Mouse (Mus musculus) forebrain, embryonic 14.5 days (tissue): ENCODE measurements at regions not wholly inside any gene's neighbourhood (a gene's known extent, or its start where the extent isn't known, plus 50 kb on each side); places are given as distances from the start of the nearest gene placed in this dataset.

Experiments used
- ATAC-seq: fragments of 200-750 bp; cut with Nextera tagmentation; 2 replicates; pipeline ENCODE4 v1.8.0; 2017; ENCODE audit warnings: mild to moderate bottlenecking, moderate library complexity
- DNase-seq: peaks from one replicate; pipeline ENCODE4 v3.0.0-alpha.2; 2015; ENCODE audit warnings: low spot score
- H3K27ac ChIP-seq: fragments of 300-500 bp; sonication (generic); 2 replicates; pipeline ENCODE4 v1.5.1; 2014; ENCODE audit warnings: low read depth, mild to moderate bottlenecking, control low read depth, low read length, moderate library complexity
- H3K27me3 ChIP-seq: fragments of 300-500 bp; sonication (generic); replicated peaks from 2 replicates; pipeline ENCODE4 v1.6.1; 2014; ENCODE audit warnings: low read length, control low read depth, mixed read lengths; ENCODE audit not compliant: control insufficient read depth, insufficient read depth
- H3K36me3 ChIP-seq: fragments of 300-500 bp; sonication (generic); 2 replicates; pipeline ENCODE4 v1.6.1; 2014; ENCODE audit warnings: low read length, control low read depth; ENCODE audit not compliant: control insufficient read depth, insufficient read depth
- H3K4me1 ChIP-seq: fragments of 300-500 bp; sonication (generic); 2 replicates; pipeline ENCODE4 v1.6.1; 2014; ENCODE audit warnings: antibody characterized with exemption, low read length, control low read depth; ENCODE audit not compliant: control insufficient read depth, insufficient read depth
- H3K4me2 ChIP-seq: fragments of 300-500 bp; sonication (generic); 2 replicates; pipeline ENCODE4 v1.6.1; 2014; ENCODE audit warnings: mild to moderate bottlenecking, control low read depth, low read length
- H3K4me3 ChIP-seq: fragments of 300-500 bp; sonication (generic); 2 replicates; pipeline ENCODE4 v1.5.1; 2014; ENCODE audit warnings: low read depth, low read length, control low read depth
- H3K9ac ChIP-seq: fragments of 300-500 bp; sonication (generic); 2 replicates; pipeline ENCODE4 v1.6.1; 2014; ENCODE audit warnings: mild to moderate bottlenecking, low read length, control low read depth, moderate library complexity
- H3K9me3 ChIP-seq: fragments of 300-500 bp; sonication (generic); replicated peaks from 2 replicates; pipeline ENCODE4 v1.6.1; 2016; ENCODE audit warnings: low read length, control low read depth, mixed read lengths; ENCODE audit not compliant: control insufficient read depth
- WGBS: fragments of 180-500 bp; shearing (Covaris S2); extraction: QIAGEN DNeasy Blood & Tissue Kit; methylation state at CpG from one replicate; pipeline ENCODE4 v1.1.7; 2014; 5-methylcytosine and 5-hydroxymethylcytosine counted together

DNA sequence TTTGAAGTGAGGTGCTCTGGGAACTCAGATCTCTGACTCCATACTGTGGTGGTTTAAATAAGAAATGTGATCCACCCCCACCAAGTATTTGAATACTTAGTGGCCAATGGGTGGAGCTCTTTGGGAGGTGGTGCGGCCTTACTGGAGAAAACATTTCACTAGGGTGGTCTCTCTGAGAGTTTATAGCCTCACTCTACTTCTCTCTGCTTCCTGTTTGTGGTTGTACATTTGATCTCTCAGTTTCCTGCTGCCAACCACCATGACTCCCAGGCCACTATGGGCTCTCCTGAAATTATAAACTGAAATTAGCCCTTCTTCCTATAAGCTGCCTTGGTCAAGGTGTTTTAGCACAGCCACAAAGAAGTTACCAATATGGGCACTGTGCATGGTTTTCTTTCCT lies 479.9 kb upstream of the Marcks start:
- Histone ChIP-seq H3K9me3 (no peaks in the 10 kb centered on the region), H3K27ac (no peak overlapping the region), H3K4me1 (peaks cover 5% of the 10 kb centered on the region; the same call in 1 of the 2 replicates), H3K4me2 (no peak overlapping the region), H3K27me3 (no peaks in the 10 kb centered on the region), H3K36me3 (no peaks in the 10 kb centered on the region), H3K4me3 (no peak overlapping the region), H3K9ac (no peak overlapping the region)
- WGBS, result 94% methylated on average over 1 of the region's 1 CpGs
- DNase-seq, result no peak
- no peak for ATAC-seq

DNA sequence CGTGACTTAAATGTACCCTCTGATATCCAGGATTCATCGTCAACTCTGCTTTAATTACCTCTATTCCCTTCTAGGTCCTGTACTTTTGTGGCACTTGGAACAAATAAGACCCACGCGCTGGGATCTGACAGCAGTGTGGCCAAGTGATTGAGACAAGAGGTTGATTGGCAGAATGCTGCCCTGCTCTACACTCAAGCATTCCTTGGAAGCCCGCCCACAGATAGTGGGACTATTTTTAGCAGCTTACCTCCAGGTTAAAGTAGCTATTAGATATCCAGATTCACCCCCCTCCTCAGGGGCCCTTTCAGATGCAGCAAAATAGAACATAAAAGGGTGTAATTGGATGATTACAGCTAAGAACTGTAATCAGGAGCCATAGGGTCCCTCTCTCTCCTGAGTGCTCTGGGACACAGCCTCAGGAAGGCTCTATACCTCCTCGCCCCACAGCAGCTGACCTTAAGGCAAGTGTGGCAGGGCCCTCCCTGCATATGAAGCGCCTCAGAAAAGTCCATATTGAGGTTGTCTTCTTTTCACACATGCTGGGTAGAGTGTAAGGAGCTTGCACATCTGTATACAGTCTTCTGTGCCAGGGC lies 479.1 kb upstream of the Marcks start:
- Histone ChIP-seq H3K4me1 (peaks cover 5% of the 10 kb centered on the region; the same call in 1 of the 2 replicates), H3K4me2 (no peak overlapping the region), H3K9me3 (no peaks in the 10 kb centered on the region), H3K36me3 (no peaks in the 10 kb centered on the region), H3K27me3 (no peaks in the 10 kb centered on the region), H3K4me3 (no peak overlapping the region), H3K9ac (no peak overlapping the region), H3K27ac (no peak overlapping the region)
- ATAC-seq (peak; percentile 65), DNase-seq (peak; percentile 29)
- 34% methylated on average over 7 of the region's 7 CpGs for WGBS

DNA sequence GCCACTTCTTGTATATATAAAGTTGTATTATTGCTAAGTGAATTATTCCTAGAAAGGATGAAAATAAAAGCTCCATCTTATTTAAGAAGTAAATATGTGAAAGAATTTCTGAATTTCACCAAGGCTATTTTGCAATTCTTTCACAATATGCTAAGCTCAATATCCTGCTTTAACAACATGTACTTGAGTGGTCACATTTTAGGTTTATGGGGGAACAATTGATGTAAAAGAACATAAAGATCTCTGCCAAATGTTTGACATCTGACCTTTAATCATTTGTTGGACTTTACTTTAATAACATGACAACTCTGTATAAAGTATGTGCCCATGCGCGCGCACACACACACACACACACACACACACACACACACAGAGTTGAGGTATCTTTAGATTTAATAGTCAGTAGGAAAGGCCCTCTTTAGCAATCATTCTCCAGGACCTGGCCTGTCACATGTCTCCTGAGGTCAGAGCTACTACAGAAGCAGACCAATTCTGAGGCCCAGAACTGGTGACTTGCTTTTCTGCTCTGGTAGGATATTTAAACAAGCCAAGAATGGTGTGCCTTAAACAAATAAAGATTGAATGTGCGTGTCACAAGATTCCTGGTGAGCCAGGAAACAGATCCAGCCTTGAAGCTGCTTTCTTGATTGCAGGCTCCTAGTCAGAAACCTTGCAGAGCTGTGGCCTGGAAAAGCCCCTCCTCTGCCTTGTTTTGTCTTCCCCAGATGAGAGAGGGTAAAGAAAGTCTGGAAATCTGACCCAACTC lies 477.4 kb upstream of the Marcks start:
- Histone ChIP-seq H3K27me3 (no peaks in the 10 kb centered on the region), H3K36me3 (no peaks in the 10 kb centered on the region), H3K4me1 (peaks cover 5% of the 10 kb centered on the region; the same call in 1 of the 2 replicates), H3K4me3 (no peak overlapping the region), H3K9me3 (no peaks in the 10 kb centered on the region), H3K27ac (no peak overlapping the region), H3K9ac (no peak overlapping the region), H3K4me2 (no peak overlapping the region)
- ATAC-seq (no peak), DNase-seq (no peak)
- WGBS, result 68% methylated on average over 4 of the region's 4 CpGs

DNA sequence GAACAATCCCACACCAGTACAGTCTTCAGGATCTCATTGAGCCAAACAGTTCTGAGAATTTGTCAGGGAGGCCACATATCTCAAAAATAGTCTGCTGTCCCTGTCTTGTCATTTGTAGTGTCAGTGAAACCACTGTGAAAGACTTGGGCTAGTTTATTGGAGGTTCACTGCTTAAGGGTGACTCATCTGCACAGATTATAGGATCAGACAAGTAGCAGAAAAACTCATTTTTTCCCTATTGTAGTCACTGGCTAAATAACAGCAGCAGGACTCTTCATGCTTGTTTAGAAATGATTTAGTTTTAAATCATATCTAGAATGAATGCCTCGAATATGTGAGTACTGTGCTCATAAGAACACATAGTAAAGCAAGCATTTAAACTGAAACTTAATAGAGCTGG lies 475.2 kb upstream of the Marcks start:
- no peak overlapping the region for H3K4me3 ChIP-seq
- H3K9me3 ChIP-seq, result no peaks in the 10 kb centered on the region
- no peak overlapping the region for H3K9ac ChIP-seq
- ATAC-seq (no peak), DNase-seq (no peak)
- H3K4me1 ChIP-seq, result peaks cover 5% of the 10 kb centered on the region; the same call in 1 of the 2 replicates
- H3K36me3 ChIP-seq, result no peaks in the 10 kb centered on the region
- no peaks in the 10 kb centered on the region for H3K27me3 ChIP-seq
- no peak overlapping the region for H3K4me2 ChIP-seq
- 85% methylated on average over 1 of the region's 1 CpGs for WGBS
- H3K27ac ChIP-seq, result no peak overlapping the region

DNA sequence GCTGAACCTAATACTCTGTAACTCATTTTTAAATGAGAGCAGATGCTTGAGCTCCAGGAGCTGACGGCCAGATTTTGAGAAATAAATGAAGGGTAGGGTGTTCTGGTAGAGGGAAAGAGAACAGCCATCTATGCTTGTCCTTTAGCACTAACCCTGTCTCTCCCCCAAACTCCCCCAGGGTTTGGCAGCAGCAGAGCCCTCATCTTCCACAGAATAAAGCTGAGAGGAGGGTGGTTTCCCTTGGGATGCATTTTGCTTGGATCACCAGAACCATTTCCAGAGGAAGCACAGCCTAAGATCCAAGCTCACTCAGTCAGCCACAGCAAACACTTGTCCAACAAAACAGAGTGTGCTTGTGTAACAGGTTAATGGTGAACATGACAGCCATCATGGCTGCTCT lies 464.8 kb upstream of the Marcks start:
- no peak overlapping the region for H3K4me3 ChIP-seq
- no peaks in the 10 kb centered on the region for H3K4me1 ChIP-seq
- ATAC-seq (no peak), DNase-seq (no peak)
- H3K27me3 ChIP-seq, result no peaks in the 10 kb centered on the region
- no peak overlapping the region for H3K4me2 ChIP-seq
- H3K27ac ChIP-seq, result no peak overlapping the region
- H3K36me3 ChIP-seq, result no peaks in the 10 kb centered on the region
- no peak overlapping the region for H3K9ac ChIP-seq
- WGBS, result 61% methylated on average over 1 of the region's 1 CpGs
- H3K9me3 ChIP-seq, result no peaks in the 10 kb centered on the region

- H3K36me3 ChIP-seq, result no peaks in the 10 kb centered on the region
- ATAC-seq, result no peak
- H3K4me2 ChIP-seq, result no peak overlapping the region
- H3K27ac ChIP-seq, result no peak overlapping the region
- H3K9me3 ChIP-seq, result no peaks in the 10 kb centered on the region
- H3K9ac ChIP-seq, result no peak overlapping the region
- H3K4me3 ChIP-seq, result no peak overlapping the region
- H3K4me1 ChIP-seq, result no peaks in the 10 kb centered on the region
- WGBS, result 79% methylated on average over 2 of the region's 2 CpGs
- DNase-seq, result no peak
- H3K27me3 ChIP-seq, result no peaks in the 10 kb centered on the region
Observed at GRCm38 (mm10) chr10:37602936-37603335, 464.2 kb upstream of the Marcks start.

- H3K9ac ChIP-seq, result no peak overlapping the region
- no peaks in the 10 kb centered on the region for H3K4me1 ChIP-seq
- ATAC-seq (no peak), DNase-seq (peak; percentile 27)
- H3K36me3 ChIP-seq, result no peaks in the 10 kb centered on the region
- no peak overlapping the region for H3K27ac ChIP-seq
- H3K4me3 ChIP-seq, result no peak overlapping the region
- 58% methylated on average over 2 of the region's 2 CpGs for WGBS
- no peaks in the 10 kb centered on the region for H3K27me3 ChIP-seq
- no peaks in the 10 kb centered on the region for H3K9me3 ChIP-seq
- H3K4me2 ChIP-seq, result no peak overlapping the region
Observed at GRCm38 (mm10) chr10:37589889-37590288, 451.2 kb upstream of the Marcks start.

DNA sequence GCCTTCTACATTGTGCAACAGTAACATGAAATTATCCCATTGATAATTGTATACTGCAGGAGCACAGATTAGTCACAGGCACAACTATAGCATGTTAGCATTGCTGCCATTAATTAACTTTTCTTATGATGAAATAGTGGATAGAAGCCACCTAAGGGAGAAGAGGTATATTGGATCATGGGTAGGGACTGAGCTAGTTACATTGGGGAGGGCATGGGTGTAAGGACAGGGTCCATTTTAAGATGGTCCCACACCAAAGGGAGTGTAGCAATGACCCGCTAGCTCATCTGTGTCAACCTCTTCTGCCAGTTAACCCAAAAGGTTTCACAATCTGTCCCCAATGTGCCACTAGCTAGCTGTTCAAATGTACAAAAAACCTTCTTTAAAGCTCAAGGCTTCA lies 450.3 kb upstream of the Marcks start:
- DNase-seq, result no peak
- ATAC-seq, result no peak
- H3K27ac ChIP-seq, result no peak overlapping the region
- no peaks in the 10 kb centered on the region for H3K4me1 ChIP-seq
- no peak overlapping the region for H3K4me3 ChIP-seq
- no peaks in the 10 kb centered on the region for H3K27me3 ChIP-seq
- H3K4me2 ChIP-seq, result no peak overlapping the region
- 95% methylated on average over 1 of the region's 1 CpGs for WGBS
- H3K9ac ChIP-seq, result no peak overlapping the region
- no peaks in the 10 kb centered on the region for H3K36me3 ChIP-seq
- H3K9me3 ChIP-seq, result no peaks in the 10 kb centered on the region

GRCm38 (mm10) chr10:37571171-37571570 lies 432.5 kb upstream of the Marcks start:
- Histone ChIP-seq H3K9me3 (no peaks in the 10 kb centered on the region), H3K4me1 (no peaks in the 10 kb centered on the region), H3K27me3 (no peaks in the 10 kb centered on the region), H3K27ac (no peak overlapping the region), H3K4me3 (no peak overlapping the region), H3K36me3 (no peaks in the 10 kb centered on the region), H3K9ac (no peak overlapping the region), H3K4me2 (no peak overlapping the region)
- ATAC-seq (no peak), DNase-seq (no peak)
- 93% methylated on average over 2 of the region's 2 CpGs for WGBS
